Mouse (Mus musculus): ENCODE data around the gene Tex19.1. TPM values are rescaled to one million over a fixed set of nuclear protein-coding genes. Genes with fewer than 3 reads are reported as not detected.
A peak's percentile ranks its signal among the peaks of the same experiment; 100 is the strongest.

The Tex19.1 gene
- polyA plus RNA-seq, 1 experiment from 2014 or later: not detected

GRCm38 (mm10) chr11:121156411-121156891, 10.5 kb downstream of the Tex19.1 start:
- H3K27ac ChIP-seq: no peak overlapping the region
- no peaks in the 10 kb centered on the region for H3K9me3 ChIP-seq
- no peaks in the 10 kb centered on the region for H3K36me3 ChIP-seq
- peaks cover 14% of the 10 kb centered on the region for H3K4me1 ChIP-seq
- H3K9ac ChIP-seq: 0 out of 2 replicates have a peak overlapping the region, but pooled peaks have one; percentile 38
- H3K27me3 ChIP-seq (replicated peaks): peaks cover 34% of the 10 kb centered on the region
- 2% methylated on average over 45 of the region's 45 CpGs for WGBS
- peak overlapping the region; percentile 28 for H3K4me3 ChIP-seq
- no peak for ATAC-seq (ENCODE audit: low FRiP score, low read depth)
- peak overlapping the region; percentile 66 for H3K4me2 ChIP-seq (replicated peaks)

GRCm38 (mm10) chr11:121159971-121160370, 14.0 kb downstream of the Tex19.1 start, which contains the start of gene Uts2r:
Gene Uts2r (plus strand): TSS chr11:121160271.
- H3K27ac ChIP-seq: no peak within 1 kb of the TSS
- no peak within 1 kb of the TSS for H3K9ac ChIP-seq
- ATAC-seq (ENCODE audit: low FRiP score, low read depth): no peak
- H3K9me3 ChIP-seq: no peaks in the 10 kb centered on the region
- no peak within 1 kb of the TSS for H3K4me3 ChIP-seq
- WGBS: 85% methylated on average over 5 of the region's 5 CpGs
- peaks cover 7% of the 10 kb centered on the region for H3K4me1 ChIP-seq
- no peak within 1 kb of the TSS for H3K4me2 ChIP-seq (replicated peaks)
- H3K27me3 ChIP-seq (replicated peaks): peaks cover 32% of the 10 kb centered on the region
- H3K36me3 ChIP-seq: no peaks in the 10 kb centered on the region

GRCm38 (mm10) chr11:121160636-121161346, 14.8 kb downstream of the Tex19.1 start:
- Histone ChIP-seq H3K9ac (no peak overlapping the region), H3K36me3 (no peaks in the 10 kb centered on the region), H3K4me1 (peaks cover 7% of the 10 kb centered on the region), H3K4me2 (replicated peaks) (no peak overlapping the region), H3K27ac (no peak overlapping the region), H3K4me3 (no peak overlapping the region), H3K9me3 (no peaks in the 10 kb centered on the region), H3K27me3 (replicated peaks) (peaks cover 24% of the 10 kb centered on the region)
- whole genome bisulfite sequencing: 92% methylated on average over 26 of the region's 26 CpGs
- ATAC-seq (ENCODE audit: low FRiP score, low read depth): no peak

- Histone ChIP-seq H3K4me2 (replicated peaks) (no peak overlapping the region), H3K9me3 (no peaks in the 10 kb centered on the region), H3K9ac (no peak overlapping the region), H3K27ac (no peak overlapping the region), H3K4me3 (no peak overlapping the region), H3K4me1 (no peaks in the 10 kb centered on the region), H3K27me3 (replicated peaks) (no peaks in the 10 kb centered on the region), H3K36me3 (no peaks in the 10 kb centered on the region)
- 86% methylated on average over 4 of the region's 4 CpGs for WGBS
- ATAC-seq (ENCODE audit: low FRiP score, low read depth): no peak
These were observed 17.8 kb downstream of the Tex19.1 start for GRCm38 (mm10) chr11:121163751-121164150.

GRCm38 (mm10) chr11:121173203-121173602, 27.3 kb downstream of the Tex19.1 start:
- no peaks in the 10 kb centered on the region for H3K9me3 ChIP-seq
- WGBS: 85% methylated on average over 5 of the region's 5 CpGs
- no peak overlapping the region for H3K4me3 ChIP-seq
- no peak overlapping the region for H3K27ac ChIP-seq
- H3K27me3 ChIP-seq (replicated peaks): no peaks in the 10 kb centered on the region
- no peak overlapping the region for H3K4me2 ChIP-seq (replicated peaks)
- H3K4me1 ChIP-seq: peaks cover 15% of the 10 kb centered on the region
- H3K36me3 ChIP-seq: no peaks in the 10 kb centered on the region
- ATAC-seq (ENCODE audit: low FRiP score, low read depth): no peak
- no peak overlapping the region for H3K9ac ChIP-seq

GRCm38 (mm10) chr11:121174234-121174633, 28.3 kb downstream of the Tex19.1 start:
- no peak for ATAC-seq (ENCODE audit: low FRiP score, low read depth)
- H3K27me3 ChIP-seq (replicated peaks): no peaks in the 10 kb centered on the region
- H3K9ac ChIP-seq: no peak overlapping the region
- 42% methylated on average over 3 of the region's 3 CpGs for WGBS
- H3K27ac ChIP-seq: no peak overlapping the region
- no peak overlapping the region for H3K4me3 ChIP-seq
- no peaks in the 10 kb centered on the region for H3K36me3 ChIP-seq
- H3K4me1 ChIP-seq: peaks cover 15% of the 10 kb centered on the region
- no peaks in the 10 kb centered on the region for H3K9me3 ChIP-seq
- no peak overlapping the region for H3K4me2 ChIP-seq (replicated peaks)

GRCm38 (mm10) chr11:121176285-121177270, 30.6 kb downstream of the Tex19.1 start:
- H3K4me2 ChIP-seq (replicated peaks): no peak overlapping the region
- peaks cover 4% of the 10 kb centered on the region; the same call in 1 of the 2 replicates for H3K36me3 ChIP-seq
- H3K4me3 ChIP-seq: no peak overlapping the region
- H3K9ac ChIP-seq: no peak overlapping the region
- H3K27ac ChIP-seq: no peak overlapping the region
- H3K9me3 ChIP-seq: no peaks in the 10 kb centered on the region
- no peak for ATAC-seq (ENCODE audit: low FRiP score, low read depth)
- WGBS: 57% methylated on average over 12 of the region's 12 CpGs
- peaks cover 15% of the 10 kb centered on the region for H3K4me1 ChIP-seq
- no peaks in the 10 kb centered on the region for H3K27me3 ChIP-seq (replicated peaks)

- Histone ChIP-seq H3K4me2 (replicated peaks) (no peak overlapping the region), H3K27ac (no peak overlapping the region), H3K36me3 (0 out of 2 replicates have a peak, but pooled peaks cover under 1% of the 10 kb centered on the region), H3K27me3 (replicated peaks) (no peaks in the 10 kb centered on the region), H3K9me3 (no peaks in the 10 kb centered on the region), H3K4me3 (no peak overlapping the region), H3K9ac (no peak overlapping the region), H3K4me1 (no peaks in the 10 kb centered on the region)
- no peak for ATAC-seq (ENCODE audit: low FRiP score, low read depth)
- WGBS: 85% methylated on average over 3 of the region's 3 CpGs
These were observed 43.7 kb downstream of the Tex19.1 start for GRCm38 (mm10) chr11:121189681-121190080.

GRCm38 (mm10) chr11:121192742-121193141, 46.8 kb downstream of the Tex19.1 start:
- Histone ChIP-seq H3K9me3 (no peaks in the 10 kb centered on the region), H3K27ac (no peak overlapping the region), H3K4me2 (replicated peaks) (no peak overlapping the region), H3K4me1 (no peaks in the 10 kb centered on the region), H3K27me3 (replicated peaks) (no peaks in the 10 kb centered on the region), H3K9ac (no peak overlapping the region), H3K36me3 (0 out of 2 replicates have a peak, but pooled peaks cover 6% of the 10 kb centered on the region), H3K4me3 (no peak overlapping the region)
- ATAC-seq (ENCODE audit: low FRiP score, low read depth): no peak
- WGBS: 70% methylated on average over 2 of the region's 2 CpGs

GRCm38 (mm10) chr11:121193415-121193814, 47.5 kb downstream of the Tex19.1 start:
- Histone ChIP-seq H3K9ac (no peak overlapping the region), H3K27me3 (replicated peaks) (no peaks in the 10 kb centered on the region), H3K36me3 (0 out of 2 replicates have a peak, but pooled peaks cover 6% of the 10 kb centered on the region), H3K27ac (no peak overlapping the region), H3K4me1 (no peaks in the 10 kb centered on the region), H3K9me3 (no peaks in the 10 kb centered on the region), H3K4me3 (no peak overlapping the region), H3K4me2 (replicated peaks) (no peak overlapping the region)
- no peak for ATAC-seq (ENCODE audit: low FRiP score, low read depth)
- 85% methylated on average over 3 of the region's 3 CpGs for WGBS

All from neural tube, embryonic 12.5 days (tissue).